Mouse (Mus musculus) liver, embryonic 13.5 days (tissue): ENCODE measurements at regions not wholly inside any gene's neighbourhood (a gene's known extent, or its start where the extent isn't known, plus 50 kb on each side); places are given as distances from the start of the nearest gene placed in this dataset.

Experiments
- ATAC-seq: fragments of 200-750 bp; cut with Nextera tagmentation; 2 replicates; pipeline ENCODE4 v1.8.0; 2017; ENCODE audit warnings: low read depth, mild to moderate bottlenecking, moderate number of reproducible peaks, moderate library complexity
- DNase-seq: peaks from one replicate; pipeline ENCODE4 v3.0.0; 2022
- H3K27ac ChIP-seq: fragments of 300-500 bp; sonication (generic); 2 replicates; pipeline ENCODE4 v1.5.1; 2015; ENCODE audit warnings: moderate library complexity, mild to moderate bottlenecking, inconsistent platforms
- H3K27me3 ChIP-seq: fragments of 300-500 bp; sonication (generic); 2 replicates; pipeline ENCODE4 v1.6.1; 2015; ENCODE audit warnings: mild to moderate bottlenecking, inconsistent platforms
- H3K36me3 ChIP-seq: fragments of 300-500 bp; sonication (generic); 2 replicates; pipeline ENCODE4 v1.6.1; 2015; ENCODE audit warnings: mild to moderate bottlenecking, inconsistent platforms
- H3K4me1 ChIP-seq: fragments of 300-500 bp; sonication (generic); replicated peaks from 2 replicates; pipeline ENCODE4 v1.6.1; 2015; ENCODE audit warnings: inconsistent platforms
- H3K4me2 ChIP-seq: fragments of 300-500 bp; sonication (generic); 2 replicates; pipeline ENCODE4 v1.6.1; 2015; ENCODE audit warnings: inconsistent platforms, mild to moderate bottlenecking, moderate library complexity
- H3K4me3 ChIP-seq: fragments of 300-500 bp; sonication (generic); replicated peaks from 2 replicates; pipeline ENCODE4 v1.5.1; 2015; ENCODE audit warnings: mild to moderate bottlenecking, inconsistent platforms
- H3K9ac ChIP-seq: fragments of 300-500 bp; sonication (generic); 2 replicates; pipeline ENCODE4 v1.6.1; 2015; ENCODE audit warnings: mild to moderate bottlenecking, inconsistent platforms
- H3K9me3 ChIP-seq: fragments of 300-500 bp; sonication (generic); replicated peaks from 2 replicates; pipeline ENCODE4 v1.6.1; 2016; ENCODE audit warnings: inconsistent platforms
- WGBS: fragments of 180-500 bp; shearing (Covaris S2); methylation state at CpG from one replicate; pipeline ENCODE4 v1.1.7; 2015; ENCODE audit not compliant: insufficient replicate concordance; 5-methylcytosine and 5-hydroxymethylcytosine counted together

DNA sequence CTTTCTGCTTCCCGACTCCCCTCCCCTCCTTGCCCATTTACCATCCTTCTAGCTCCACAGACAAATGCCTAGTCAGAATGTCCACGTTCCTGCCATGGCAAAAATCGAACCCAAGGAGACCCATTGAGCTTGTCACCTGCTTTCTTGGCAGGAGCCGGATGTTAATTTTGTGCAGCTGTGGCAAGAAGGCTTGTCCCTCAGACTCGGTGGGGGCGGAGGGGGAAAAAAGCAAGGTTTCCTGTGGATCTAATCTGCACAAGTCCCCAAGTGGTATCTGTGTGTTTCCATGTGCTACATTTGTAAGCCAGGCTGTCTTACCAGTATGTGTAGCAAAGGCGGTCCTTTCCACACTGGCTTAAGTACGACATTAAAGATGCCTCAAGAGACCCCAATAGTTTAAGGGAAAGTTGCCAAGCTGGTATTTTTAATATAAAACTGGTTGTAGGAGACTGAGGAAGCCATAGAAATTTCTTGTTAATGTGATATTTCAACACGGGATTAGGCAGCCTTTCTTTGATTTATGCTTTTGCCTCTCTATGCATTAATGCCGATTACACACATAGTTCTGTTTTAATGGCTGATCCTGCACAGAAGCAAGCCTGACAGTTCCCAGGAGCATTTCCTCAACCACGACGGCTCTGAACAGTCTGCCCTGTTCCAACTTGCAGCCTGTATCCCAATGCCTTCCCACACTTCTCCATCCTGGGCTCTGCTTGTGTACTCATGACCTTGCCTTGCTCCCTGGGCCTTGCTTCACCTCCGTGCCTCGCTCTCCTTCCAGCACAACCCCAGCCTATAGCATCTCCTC, 138.9 kb upstream of the Plxnc1 start:
- no peaks in the 10 kb centered on the region for H3K36me3 ChIP-seq
- no peaks in the 10 kb centered on the region for H3K27me3 ChIP-seq
- H3K4me2 ChIP-seq = no peak overlapping the region
- H3K4me3 ChIP-seq = no peak overlapping the region
- no peaks in the 10 kb centered on the region for H3K4me1 ChIP-seq
- no peak for DNase-seq
- 55% methylated on average over 14 of the region's 14 CpGs for WGBS
- no peak overlapping the region for H3K9ac ChIP-seq
- H3K27ac ChIP-seq = no peak overlapping the region
- ATAC-seq = no peak
- no peaks in the 10 kb centered on the region for H3K9me3 ChIP-seq

DNA sequence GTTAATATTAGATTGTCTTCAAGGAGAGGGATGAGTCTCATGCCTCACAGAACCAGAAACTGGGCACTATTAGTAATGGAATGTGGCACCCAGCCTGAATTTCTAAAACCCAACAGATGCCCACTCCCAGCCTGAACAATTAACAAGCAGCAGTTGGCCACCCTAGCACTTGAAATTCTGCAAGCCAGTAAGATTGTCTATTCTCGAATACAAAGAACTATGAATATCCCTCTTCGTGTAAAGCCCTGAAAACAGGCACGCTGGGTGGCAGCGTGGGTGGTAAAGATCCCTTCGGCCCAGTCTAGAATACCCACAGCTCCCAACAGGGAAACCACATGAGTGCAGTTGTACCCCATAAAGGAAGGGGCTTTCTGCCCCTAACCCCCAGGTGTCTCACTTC, 138.0 kb upstream of the Plxnc1 start:
- no peak for DNase-seq
- Histone ChIP-seq H3K36me3 (no peaks in the 10 kb centered on the region), H3K4me2 (no peak overlapping the region), H3K9ac (no peak overlapping the region), H3K4me3 (no peak overlapping the region), H3K9me3 (no peaks in the 10 kb centered on the region), H3K27ac (no peak overlapping the region), H3K4me1 (no peaks in the 10 kb centered on the region), H3K27me3 (no peaks in the 10 kb centered on the region)
- no peak for ATAC-seq
- 77% methylated on average over 5 of the region's 5 CpGs for WGBS

DNA sequence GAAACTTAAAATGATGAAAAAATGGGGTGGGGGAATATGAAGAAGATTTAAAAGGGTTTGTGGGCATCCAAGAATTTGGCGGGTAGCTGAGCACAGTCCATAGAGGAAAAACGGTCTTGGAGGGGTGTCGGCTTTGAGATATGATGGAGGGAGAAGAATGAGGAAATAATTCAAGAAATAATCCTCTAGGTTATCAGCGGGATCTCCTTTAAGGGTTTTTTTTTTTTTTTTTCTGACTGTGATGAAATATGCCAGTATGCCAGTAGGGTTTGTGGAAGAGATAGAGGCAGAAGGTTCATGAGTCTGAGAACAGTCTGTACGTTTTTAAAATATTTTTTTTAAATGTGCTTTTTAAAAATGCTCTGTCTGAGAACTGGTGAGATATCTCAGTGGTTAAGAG, 135.3 kb upstream of the Plxnc1 start:
- ATAC-seq = no peak
- H3K4me3 ChIP-seq = no peak overlapping the region
- no peak overlapping the region for H3K9ac ChIP-seq
- no peaks in the 10 kb centered on the region; the same call in 1 of the 2 replicates for H3K4me1 ChIP-seq
- no peak overlapping the region for H3K4me2 ChIP-seq
- H3K27ac ChIP-seq = no peak overlapping the region
- H3K36me3 ChIP-seq = no peaks in the 10 kb centered on the region
- no peaks in the 10 kb centered on the region for H3K9me3 ChIP-seq
- WGBS = 66% methylated on average over 5 of the region's 5 CpGs
- no peak for DNase-seq
- H3K27me3 ChIP-seq = no peaks in the 10 kb centered on the region

DNA sequence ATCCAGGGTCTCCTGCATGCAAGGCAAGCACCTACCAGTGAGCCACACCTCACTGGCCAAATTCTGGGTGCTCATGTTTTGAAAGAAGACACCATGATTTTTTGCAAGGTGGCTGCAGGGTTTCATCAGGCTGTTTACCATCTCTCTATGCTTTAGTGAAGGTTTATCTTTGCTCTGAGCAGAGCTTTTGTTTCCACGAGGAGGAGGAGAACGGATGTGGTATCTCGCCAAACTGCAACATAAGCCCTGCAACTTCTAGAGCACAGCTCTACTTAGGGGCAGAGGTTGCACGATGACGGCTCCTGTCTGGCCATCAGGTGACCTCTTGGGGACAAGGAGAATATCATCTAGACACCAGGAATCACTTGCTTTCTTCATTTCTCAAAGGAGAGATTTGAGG, 131.8 kb upstream of the Plxnc1 start:
- no peak overlapping the region for H3K4me3 ChIP-seq
- H3K9ac ChIP-seq = no peak overlapping the region
- no peak overlapping the region for H3K27ac ChIP-seq
- H3K36me3 ChIP-seq = no peaks in the 10 kb centered on the region
- H3K9me3 ChIP-seq = no peaks in the 10 kb centered on the region
- no peak overlapping the region for H3K4me2 ChIP-seq
- H3K27me3 ChIP-seq = no peaks in the 10 kb centered on the region
- H3K4me1 ChIP-seq = no peaks in the 10 kb centered on the region; the same call in 1 of the 2 replicates
- WGBS = 45% methylated on average over 5 of the region's 5 CpGs
- no peak for DNase-seq
- ATAC-seq = no peak

DNA sequence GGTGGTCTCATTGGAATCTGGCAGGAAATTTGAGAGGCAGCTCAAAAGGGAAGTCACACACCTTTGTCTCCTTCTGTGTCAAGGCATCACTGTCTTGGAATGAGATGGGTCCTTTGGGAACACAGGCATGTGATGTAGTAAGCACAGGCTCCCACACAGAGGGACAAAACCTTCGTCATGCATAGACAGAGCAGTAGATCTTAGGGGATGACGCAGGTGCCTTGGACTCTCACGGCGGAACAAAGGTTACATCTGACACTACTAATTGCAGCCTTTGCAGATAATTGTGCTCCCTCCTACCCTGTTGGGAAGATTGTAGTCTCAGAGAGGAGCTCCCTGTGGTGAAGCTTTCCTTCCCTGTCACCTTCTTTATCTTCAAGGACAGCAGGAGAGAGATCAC, 131.3 kb upstream of the Plxnc1 start:
- Histone ChIP-seq H3K27ac (no peak overlapping the region), H3K27me3 (no peaks in the 10 kb centered on the region), H3K36me3 (no peaks in the 10 kb centered on the region), H3K4me3 (no peak overlapping the region), H3K4me1 (no peaks in the 10 kb centered on the region; the same call in 1 of the 2 replicates), H3K9ac (no peak overlapping the region), H3K9me3 (no peaks in the 10 kb centered on the region), H3K4me2 (no peak overlapping the region)
- WGBS = 60% methylated on average over 4 of the region's 4 CpGs
- DNase-seq = no peak
- ATAC-seq = no peak

DNA sequence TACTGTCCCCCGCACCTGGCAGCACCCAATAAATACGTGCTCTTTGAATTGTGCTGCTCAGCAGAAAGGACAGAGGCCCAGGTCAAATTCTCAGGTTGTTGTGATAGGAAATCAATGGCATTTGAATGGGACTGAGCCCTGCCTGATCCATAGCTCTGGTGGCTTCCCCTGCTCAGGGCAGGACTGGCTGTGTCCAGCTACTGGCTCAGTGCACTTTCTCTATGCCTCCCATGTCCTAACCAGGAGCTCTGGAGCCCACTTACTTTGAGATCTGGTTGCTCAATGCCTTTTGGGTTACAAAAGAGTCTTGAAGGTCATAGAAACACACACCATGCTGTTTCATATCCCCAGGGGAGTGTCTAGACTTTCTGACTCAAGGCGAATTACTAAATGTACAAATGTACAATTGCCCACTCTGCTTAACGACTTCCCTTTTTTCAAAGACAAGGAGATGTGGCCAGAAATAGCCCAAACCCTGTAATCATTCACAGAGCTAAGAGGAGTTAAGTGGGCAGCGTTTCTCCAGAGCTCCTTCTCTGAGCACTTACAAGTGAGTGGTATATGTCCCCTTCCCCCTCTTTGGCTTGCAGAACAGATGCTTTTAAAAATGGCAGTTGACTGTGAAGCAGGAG, 130.4 kb upstream of the Plxnc1 start:
- H3K27me3 ChIP-seq = no peaks in the 10 kb centered on the region
- no peak overlapping the region for H3K27ac ChIP-seq
- no peak overlapping the region for H3K4me3 ChIP-seq
- ATAC-seq (no peak), DNase-seq (no peak)
- no peak overlapping the region for H3K4me2 ChIP-seq
- H3K36me3 ChIP-seq = no peaks in the 10 kb centered on the region
- H3K9ac ChIP-seq = peak overlapping the region; percentile 23; the same call in 1 of the 2 replicates
- 32% methylated on average over 5 of the region's 5 CpGs for WGBS
- H3K9me3 ChIP-seq = no peaks in the 10 kb centered on the region
- H3K4me1 ChIP-seq = no peaks in the 10 kb centered on the region; the same call in 1 of the 2 replicates

DNA sequence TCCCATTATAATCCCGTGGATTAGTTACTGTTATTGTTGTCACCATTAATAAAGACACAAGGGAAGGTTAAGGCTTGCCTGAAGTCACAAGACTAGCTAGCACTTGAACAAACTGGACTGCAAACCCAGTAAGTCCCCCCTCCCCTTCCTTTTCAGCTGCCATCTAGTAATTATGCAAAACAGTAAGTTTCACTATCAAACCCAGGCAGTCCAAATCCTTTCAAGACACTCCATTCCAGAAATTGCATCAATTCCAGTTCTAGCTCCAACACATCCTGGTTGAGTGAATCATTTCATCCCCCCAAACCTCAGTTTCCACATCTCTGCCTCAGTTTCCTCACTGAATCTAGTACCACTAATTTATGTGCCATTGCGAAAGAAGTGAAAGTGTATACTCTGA, 129.7 kb upstream of the Plxnc1 start:
- H3K27me3 ChIP-seq = no peaks in the 10 kb centered on the region
- H3K4me2 ChIP-seq = no peak overlapping the region
- WGBS = 69% methylated on average over 2 of the region's 2 CpGs
- H3K9ac ChIP-seq = no peak overlapping the region
- no peaks in the 10 kb centered on the region for H3K9me3 ChIP-seq
- H3K4me1 ChIP-seq = no peaks in the 10 kb centered on the region; the same call in 1 of the 2 replicates
- H3K27ac ChIP-seq = no peak overlapping the region
- no peak overlapping the region for H3K4me3 ChIP-seq
- DNase-seq = no peak
- no peaks in the 10 kb centered on the region for H3K36me3 ChIP-seq
- no peak for ATAC-seq

DNA sequence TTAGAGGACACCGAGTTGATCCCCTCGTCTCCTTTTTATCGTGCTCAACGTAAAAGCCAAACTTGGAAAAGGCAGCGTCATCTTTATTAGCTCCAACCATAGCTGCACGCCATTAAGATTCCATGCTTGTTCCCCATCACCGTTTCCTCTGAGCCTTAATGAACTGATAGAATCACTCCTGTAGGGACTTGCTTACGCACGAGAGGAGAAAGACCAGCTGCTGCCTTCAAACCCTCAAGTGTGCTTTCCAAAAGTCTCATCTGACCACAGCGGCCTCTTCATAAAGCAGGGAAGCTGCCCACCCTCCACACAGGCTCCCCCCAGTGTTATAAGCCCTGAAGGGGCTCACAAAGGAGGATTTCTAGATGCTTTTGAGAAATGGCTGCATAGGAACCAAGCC, 123.3 kb upstream of the Plxnc1 start:
- Histone ChIP-seq H3K4me1 (no peaks in the 10 kb centered on the region), H3K9me3 (no peaks in the 10 kb centered on the region), H3K36me3 (no peaks in the 10 kb centered on the region), H3K27ac (no peak overlapping the region), H3K4me3 (no peak overlapping the region), H3K9ac (no peak overlapping the region), H3K4me2 (no peak overlapping the region), H3K27me3 (no peaks in the 10 kb centered on the region)
- 73% methylated on average over 10 of the region's 10 CpGs for WGBS
- DNase-seq (no peak), ATAC-seq (no peak)

DNA sequence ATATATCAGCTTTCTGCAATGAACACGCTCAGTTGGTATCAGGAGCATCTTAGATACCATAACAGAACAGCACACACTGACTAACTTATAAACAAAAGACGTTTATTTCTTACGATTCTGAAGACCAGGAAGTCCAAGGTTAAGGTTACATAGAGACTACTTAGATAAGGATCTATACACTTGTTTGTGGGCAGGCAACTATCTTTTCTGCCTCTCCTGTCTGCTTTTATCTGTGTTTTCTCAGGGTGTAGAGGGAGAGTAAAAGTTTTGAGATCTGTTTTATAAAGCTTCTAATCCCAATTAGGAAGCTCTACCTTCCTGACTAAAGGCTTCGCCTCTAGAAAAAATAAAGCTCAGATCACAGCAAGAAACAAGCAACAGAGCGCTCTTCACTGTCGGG, 122.1 kb upstream of the Plxnc1 start:
- 41% methylated on average over 6 of the region's 6 CpGs for WGBS
- no peaks in the 10 kb centered on the region for H3K27me3 ChIP-seq
- ATAC-seq (no peak), DNase-seq (no peak)
- H3K9me3 ChIP-seq = no peaks in the 10 kb centered on the region
- H3K4me2 ChIP-seq = no peak overlapping the region
- H3K4me1 ChIP-seq = no peaks in the 10 kb centered on the region
- H3K36me3 ChIP-seq = no peaks in the 10 kb centered on the region
- no peak overlapping the region for H3K4me3 ChIP-seq
- no peak overlapping the region for H3K9ac ChIP-seq
- H3K27ac ChIP-seq = no peak overlapping the region

DNA sequence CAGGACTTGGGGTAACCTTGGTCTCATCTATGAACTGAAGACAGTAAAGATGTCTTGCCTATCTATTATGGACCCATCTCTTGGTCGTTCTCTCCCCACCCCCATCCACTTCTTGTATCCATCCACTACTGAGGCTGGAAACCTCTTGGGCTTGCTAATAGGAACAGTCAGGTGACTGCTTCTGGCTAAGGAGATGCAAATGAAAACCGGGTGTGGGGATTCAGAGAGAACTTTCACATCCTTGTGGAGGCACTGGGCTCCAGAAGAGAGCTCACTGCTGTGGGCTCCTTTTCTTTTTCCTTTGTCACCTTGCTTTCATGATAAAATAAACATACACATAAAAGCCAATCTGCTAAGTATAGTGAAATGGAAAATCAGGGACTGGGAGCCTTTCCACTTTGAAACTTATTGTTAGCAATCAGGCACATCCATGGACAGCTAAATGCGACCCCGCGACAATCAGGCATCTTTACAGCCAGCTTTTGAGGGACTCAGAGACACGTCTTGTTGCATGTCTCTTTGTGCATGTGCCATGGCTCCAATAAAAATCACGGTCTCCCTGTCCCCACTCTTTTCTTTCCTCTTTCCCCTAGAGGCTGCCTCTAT, 115.0 kb upstream of the Plxnc1 start:
- Histone ChIP-seq H3K27me3 (no peaks in the 10 kb centered on the region), H3K4me2 (no peak overlapping the region), H3K4me1 (no peaks in the 10 kb centered on the region), H3K9ac (no peak overlapping the region), H3K4me3 (no peak overlapping the region), H3K36me3 (no peaks in the 10 kb centered on the region), H3K9me3 (no peaks in the 10 kb centered on the region), H3K27ac (no peak overlapping the region)
- ATAC-seq (no peak), DNase-seq (no peak)
- 65% methylated on average over 7 of the region's 7 CpGs for WGBS

DNA sequence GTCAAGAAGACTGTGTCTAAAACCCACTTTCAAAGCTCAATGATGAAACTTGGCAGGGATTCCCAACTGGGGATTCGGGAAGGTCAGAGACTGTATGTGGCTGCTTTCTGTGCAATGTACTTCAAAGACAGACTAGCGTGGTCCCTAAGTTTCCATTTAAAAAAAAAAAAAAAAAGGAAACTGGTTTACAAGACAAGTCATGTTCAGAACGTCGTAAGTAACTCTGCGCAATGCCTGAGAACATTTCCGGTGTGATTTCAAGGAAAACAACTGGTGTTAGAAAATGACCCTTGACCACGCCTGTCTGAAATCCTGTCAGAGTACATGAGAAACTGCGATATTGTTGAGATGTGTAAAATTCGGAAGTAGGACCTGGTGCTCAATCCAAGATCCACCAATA, 114.4 kb upstream of the Plxnc1 start:
- no peak overlapping the region for H3K4me2 ChIP-seq
- no peak overlapping the region for H3K4me3 ChIP-seq
- no peak for ATAC-seq
- no peak for DNase-seq
- H3K9me3 ChIP-seq = no peaks in the 10 kb centered on the region
- 72% methylated on average over 9 of the region's 9 CpGs for WGBS
- no peaks in the 10 kb centered on the region for H3K27me3 ChIP-seq
- H3K27ac ChIP-seq = no peak overlapping the region
- no peaks in the 10 kb centered on the region for H3K4me1 ChIP-seq
- no peak overlapping the region for H3K9ac ChIP-seq
- no peaks in the 10 kb centered on the region for H3K36me3 ChIP-seq
